Mouse (Mus musculus) macrophage (primary cell): ENCODE results near the gene Erf. TPM values are rescaled to one million over a fixed set of nuclear protein-coding genes. Genes with fewer than 3 reads are reported as not detected.

Experiments
- H3K27ac ChIP-seq: fragments of 350-480 bp; formaldehyde crosslinking; 2 replicates; pipeline ENCODE4 v1.9.0; 2021
- H3K36me3 ChIP-seq: fragments of 350-480 bp; formaldehyde crosslinking; 2 replicates; pipeline ENCODE4 v1.9.0; 2021; ENCODE audit errors: inconsistent target
- H3K4me3 ChIP-seq: fragments of 350-480 bp; formaldehyde crosslinking; 2 replicates; pipeline ENCODE4 v1.9.0; 2021; ENCODE audit errors: inconsistent target
- H3K79me2 ChIP-seq: fragments of 350-480 bp; formaldehyde crosslinking; 2 replicates; pipeline ENCODE4 v1.9.0; 2021; ENCODE audit errors: inconsistent target
- WGBS: methylation state at CpG from one replicate; pipeline ENCODE4 v1.1.7; 2026; ENCODE audit warnings: inconsistent platforms; ENCODE audit not compliant: missing documents; 5-methylcytosine and 5-hydroxymethylcytosine counted together
- polyA plus RNA-seq: library from polyadenylated mRNA; stranded (reverse); fragments of 250-400 nt; gene quantifications from 3 replicates; pipeline ENCODE4 v1.2.4, GENCODE M21; 2018; ENCODE audit warnings: inconsistent platforms

Erf gene
- polyA plus RNA-seq, 1 experiment from 2014 or later: 11.9 TPM

GRCm38 (mm10) chr7:25244562-25245369 lies 5.8 kb downstream of the Erf start:
- H3K36me3 ChIP-seq: peaks cover 4% of the 10 kb centered on the region; the same call in 1 of the 2 replicates
- H3K27ac ChIP-seq: no peak overlapping the region
- 93% methylated on average over 30 of the region's 30 CpGs for WGBS
- H3K79me2 ChIP-seq: peaks cover 50% of the 10 kb centered on the region
- H3K4me3 ChIP-seq: no peak overlapping the region

GRCm38 (mm10) chr7:25243361-25243760 lies 7.2 kb downstream of the Erf start:
- 90% methylated on average over 3 of the region's 4 CpGs for WGBS
- H3K79me2 ChIP-seq: peaks cover 42% of the 10 kb centered on the region
- no peak overlapping the region for H3K27ac ChIP-seq
- no peak overlapping the region for H3K4me3 ChIP-seq
- peaks cover 4% of the 10 kb centered on the region; the same call in 1 of the 2 replicates for H3K36me3 ChIP-seq

- no peak overlapping the region for H3K27ac ChIP-seq
- no peak overlapping the region for H3K4me3 ChIP-seq
- peaks cover 4% of the 10 kb centered on the region; the same call in 1 of the 2 replicates for H3K36me3 ChIP-seq
- WGBS: 56% methylated on average over 2 of the region's 2 CpGs
- peaks cover 30% of the 10 kb centered on the region for H3K79me2 ChIP-seq
Measured at GRCm38 (mm10) chr7:25241062-25241461, 9.5 kb downstream of the Erf start.

GRCm38 (mm10) chr7:25240631-25241030 lies 9.9 kb downstream of the Erf start:
- H3K79me2 ChIP-seq: peaks cover 30% of the 10 kb centered on the region
- no peak overlapping the region for H3K4me3 ChIP-seq
- peaks cover 4% of the 10 kb centered on the region; the same call in 1 of the 2 replicates for H3K36me3 ChIP-seq
- no peak overlapping the region for H3K27ac ChIP-seq
- 94% methylated on average over 7 of the region's 7 CpGs for WGBS

GRCm38 (mm10) chr7:25238829-25239623 lies 11.5 kb downstream of the Erf start:
- Histone ChIP-seq H3K4me3 (peak overlapping the region; percentile 40), H3K27ac (peak overlapping the region; percentile 83), H3K79me2 (peaks cover 32% of the 10 kb centered on the region), H3K36me3 (no peaks in the 10 kb centered on the region)
- 2% methylated on average over 30 of the region's 30 CpGs for WGBS

GRCm38 (mm10) chr7:25238015-25238706 lies 12.4 kb downstream of the Erf start:
- Histone ChIP-seq H3K4me3 (peak overlapping the region; percentile 40), H3K36me3 (peaks cover 8% of the 10 kb centered on the region), H3K79me2 (peaks cover 41% of the 10 kb centered on the region), H3K27ac (peak overlapping the region; percentile 83)
- under 1% methylated on average over 23 of the region's 23 CpGs for WGBS

GRCm38 (mm10) chr7:25237249-25238014 lies 13.1 kb downstream of the Erf start, which contains the start of gene Gsk3a:
Gene Gsk3a, minus strand, starts transcription at chr7:25237851.
- peaks cover 48% of the 10 kb centered on the region for H3K79me2 ChIP-seq
- WGBS: under 1% methylated on average over 73 of the region's 76 CpGs

GRCm38 (mm10) chr7:25235526-25235925 lies 15.0 kb downstream of the Erf start:
- Histone ChIP-seq H3K27ac (no peak overlapping the region), H3K36me3 (peaks cover 34% of the 10 kb centered on the region), H3K79me2 (peaks cover 50% of the 10 kb centered on the region), H3K4me3 (no peak overlapping the region)
- 88% methylated on average over 5 of the region's 5 CpGs for WGBS

More at GRCm38 (mm10) chr7:25237249-25238014, 13.1 kb downstream of the Erf start, which contains the start of gene Gsk3a:
- H3K4me3 ChIP-seq: peak within 1 kb of the TSS; percentile 58
- peaks cover 15% of the 10 kb centered on the region for H3K36me3 ChIP-seq
- peak within 1 kb of the TSS; percentile 83 for H3K27ac ChIP-seq

- 86% methylated on average over 2 of the region's 2 CpGs for WGBS
- peaks cover 59% of the 10 kb centered on the region for H3K36me3 ChIP-seq
- no peak overlapping the region for H3K27ac ChIP-seq
- no peak overlapping the region for H3K4me3 ChIP-seq
- peaks cover 55% of the 10 kb centered on the region for H3K79me2 ChIP-seq
Measured at GRCm38 (mm10) chr7:25233061-25233460, 17.5 kb downstream of the Erf start.

- Histone ChIP-seq H3K36me3 (peaks cover 68% of the 10 kb centered on the region), H3K79me2 (peaks cover 64% of the 10 kb centered on the region), H3K27ac (no peak overlapping the region), H3K4me3 (no peak overlapping the region)
- 69% methylated on average over 5 of the region's 5 CpGs for WGBS
Measured at GRCm38 (mm10) chr7:25232101-25232648, 18.4 kb downstream of the Erf start.

- 91% methylated on average over 7 of the region's 9 CpGs for WGBS
- peaks cover 63% of the 10 kb centered on the region for H3K79me2 ChIP-seq
- no peak overlapping the region for H3K4me3 ChIP-seq
- no peak overlapping the region for H3K27ac ChIP-seq
- H3K36me3 ChIP-seq: peaks cover 75% of the 10 kb centered on the region
Measured at GRCm38 (mm10) chr7:25230690-25231285, 19.8 kb downstream of the Erf start.

GRCm38 (mm10) chr7:25227523-25228300 lies 22.8 kb downstream of the Erf start:
- Histone ChIP-seq H3K36me3 (peaks cover 71% of the 10 kb centered on the region), H3K27ac (no peak overlapping the region), H3K4me3 (no peak overlapping the region), H3K79me2 (peaks cover 61% of the 10 kb centered on the region)
- 100% methylated on average over 1 of the region's 1 CpGs for WGBS
